Mouse (Mus musculus): ENCODE data around the gene Iqcf1.
A peak's percentile ranks its signal among the peaks of the same experiment; 100 is the strongest.

Gene Iqcf1

GRCm38 (mm10) chr9:106499667-106500066, at the start of gene Iqcf1:
Gene Iqcf1, plus strand, starts transcription at chr9:106499967.
- DNase-seq: no peak

- DNase-seq: peak; percentile 55
Measured at GRCm38 (mm10) chr9:106450661-106451060, 49.1 kb upstream of the Iqcf1 start.

- no peak for DNase-seq
Measured at GRCm38 (mm10) chr9:106451298-106451697, 48.5 kb upstream of the Iqcf1 start.

- no peak for DNase-seq
Measured at GRCm38 (mm10) chr9:106451899-106452298, 47.9 kb upstream of the Iqcf1 start.

GRCm38 (mm10) chr9:106452351-106452750, 47.4 kb upstream of the Iqcf1 start:
- DNase-seq: no peak

- DNase-seq: no peak
Measured at GRCm38 (mm10) chr9:106452821-106453220, 46.9 kb upstream of the Iqcf1 start.

- peak; percentile 67 for DNase-seq
Measured at GRCm38 (mm10) chr9:106453271-106454070, 46.3 kb upstream of the Iqcf1 start, which contains the start of gene Pcbp4. Gene Pcbp4, plus strand, starts transcription at chr9:106453291.

- no peak for DNase-seq
Measured at GRCm38 (mm10) chr9:106454071-106454761, 45.6 kb upstream of the Iqcf1 start.

GRCm38 (mm10) chr9:106454888-106455681, 44.7 kb upstream of the Iqcf1 start:
- DNase-seq: no peak

- DNase-seq: no peak
Measured at GRCm38 (mm10) chr9:106456325-106457162, 43.2 kb upstream of the Iqcf1 start.

GRCm38 (mm10) chr9:106457163-106457559, 42.6 kb upstream of the Iqcf1 start:
- no peak for DNase-seq

GRCm38 (mm10) chr9:106457920-106458319, 41.8 kb upstream of the Iqcf1 start:
- DNase-seq: no peak

- DNase-seq: no peak
Measured at GRCm38 (mm10) chr9:106459946-106460345, 39.8 kb upstream of the Iqcf1 start.

GRCm38 (mm10) chr9:106460401-106461025, 39.3 kb upstream of the Iqcf1 start:
- no peak for DNase-seq

- DNase-seq: no peak
Measured at GRCm38 (mm10) chr9:106461026-106461415, 38.7 kb upstream of the Iqcf1 start.

- no peak for DNase-seq
Measured at GRCm38 (mm10) chr9:106461641-106462429, 37.9 kb upstream of the Iqcf1 start.

- DNase-seq: no peak
Measured at GRCm38 (mm10) chr9:106462430-106462800, 37.4 kb upstream of the Iqcf1 start.

- no peak for DNase-seq
Measured at GRCm38 (mm10) chr9:106463122-106464063, 36.4 kb upstream of the Iqcf1 start.

- DNase-seq: peak; percentile 51
Measured at GRCm38 (mm10) chr9:106464751-106465541, 34.8 kb upstream of the Iqcf1 start.
